Mouse (Mus musculus): Measurements from ENCODE around the gene Lyzl6.

GRCm38 (mm10) chr11:103606611-103607010 is 32.1 kb downstream of the Lyzl6 start:
- TF ChIP-seq POLR2A (IDR thresholded peaks at IDR 0.05; ENCODE audit: low read depth, low read length) (no peak), CTCF (IDR thresholded peaks at IDR 0.05; ENCODE audit: extremely low read depth, insufficient read length, insufficient replicate concordance, low read depth, low read length) (no peak)
